Mouse (Mus musculus): ENCODE results near the gene Psors1c2. TPM values are rescaled to one million over a fixed set of nuclear protein-coding genes. Genes with fewer than 3 reads are reported as not detected.

Psors1c2 gene
- polyA plus RNA-seq, 1 experiment, result not detected

- TF ChIP-seq POLR2A (IDR thresholded peaks at IDR 0.05; ENCODE audit: insufficient read depth, low read depth, low read length) (no peak), CTCF (IDR thresholded peaks at IDR 0.05; ENCODE audit: insufficient read depth, low read depth, low read length) (no peak)
- peak overlapping the region; percentile 86 for H3K27ac ChIP-seq (ENCODE audit: insufficient read depth, low read depth, low read length)
- WGBS, result 94% methylated on average over 4 of the region's 4 CpGs
- H3K4me1 ChIP-seq (ENCODE audit: control insufficient read depth, insufficient read depth, low read length), result peaks cover 29% of the 10 kb centered on the region
- H3K4me3 ChIP-seq (ENCODE audit: insufficient read depth, low read depth, low read length), result no peak overlapping the region
Measured at GRCm38 (mm10) chr17:35550143-35550494, 17.1 kb downstream of the Psors1c2 start.

- H3K27ac ChIP-seq (ENCODE audit: insufficient read depth, low read depth, low read length), result no peak overlapping the region; the same call in 1 of the 2 replicates
- TF ChIP-seq CTCF (IDR thresholded peaks at IDR 0.05; ENCODE audit: insufficient read depth, low read depth, low read length) (no peak), POLR2A (IDR thresholded peaks at IDR 0.05; ENCODE audit: insufficient read depth, low read depth, low read length) (no peak)
Measured at GRCm38 (mm10) chr17:35550871-35551270, 17.9 kb downstream of the Psors1c2 start.

GRCm38 (mm10) chr17:35551881-35552414 lies 18.9 kb downstream of the Psors1c2 start, which contains the start of gene Cdsn:
TSS of gene Cdsn (plus strand) at chr17:35552128.
- TF ChIP-seq CTCF (IDR thresholded peaks at IDR 0.05; ENCODE audit: insufficient read depth, low read depth, low read length) (no peak), POLR2A (IDR thresholded peaks at IDR 0.05; ENCODE audit: insufficient read depth, low read depth, low read length) (no peak)

More at GRCm38 (mm10) chr17:35550871-35551270, 17.9 kb downstream of the Psors1c2 start:
- Histone ChIP-seq H3K4me1 (ENCODE audit: control insufficient read depth, insufficient read depth, low read length) (peaks cover 29% of the 10 kb centered on the region), H3K4me3 (ENCODE audit: insufficient read depth, low read depth, low read length) (no peak overlapping the region)
- WGBS, result 71% methylated on average over 8 of the region's 8 CpGs

GRCm38 (mm10) chr17:35554321-35554720 lies 21.3 kb downstream of the Psors1c2 start:
- Histone ChIP-seq H3K27ac (ENCODE audit: insufficient read depth, low read depth, low read length) (no peak overlapping the region), H3K4me3 (ENCODE audit: insufficient read depth, low read depth, low read length) (no peak overlapping the region), H3K4me1 (ENCODE audit: control insufficient read depth, insufficient read depth, low read length) (peaks cover 31% of the 10 kb centered on the region)
- 85% methylated on average over 5 of the region's 5 CpGs for WGBS
- TF ChIP-seq CTCF (IDR thresholded peaks at IDR 0.05; ENCODE audit: insufficient read depth, low read depth, low read length) (no peak), POLR2A (IDR thresholded peaks at IDR 0.05; ENCODE audit: insufficient read depth, low read depth, low read length) (no peak)

More at GRCm38 (mm10) chr17:35551881-35552414, 18.9 kb downstream of the Psors1c2 start, which contains the start of gene Cdsn:
- H3K4me3 ChIP-seq (ENCODE audit: insufficient read depth, low read depth, low read length), result no peak within 1 kb of the TSS
- H3K4me1 ChIP-seq (ENCODE audit: control insufficient read depth, insufficient read depth, low read length), result peaks cover 29% of the 10 kb centered on the region
- no peak within 1 kb of the TSS; the same call in 1 of the 2 replicates for H3K27ac ChIP-seq (ENCODE audit: insufficient read depth, low read depth, low read length)
- WGBS, result 74% methylated on average over 10 of the region's 10 CpGs

DNA sequence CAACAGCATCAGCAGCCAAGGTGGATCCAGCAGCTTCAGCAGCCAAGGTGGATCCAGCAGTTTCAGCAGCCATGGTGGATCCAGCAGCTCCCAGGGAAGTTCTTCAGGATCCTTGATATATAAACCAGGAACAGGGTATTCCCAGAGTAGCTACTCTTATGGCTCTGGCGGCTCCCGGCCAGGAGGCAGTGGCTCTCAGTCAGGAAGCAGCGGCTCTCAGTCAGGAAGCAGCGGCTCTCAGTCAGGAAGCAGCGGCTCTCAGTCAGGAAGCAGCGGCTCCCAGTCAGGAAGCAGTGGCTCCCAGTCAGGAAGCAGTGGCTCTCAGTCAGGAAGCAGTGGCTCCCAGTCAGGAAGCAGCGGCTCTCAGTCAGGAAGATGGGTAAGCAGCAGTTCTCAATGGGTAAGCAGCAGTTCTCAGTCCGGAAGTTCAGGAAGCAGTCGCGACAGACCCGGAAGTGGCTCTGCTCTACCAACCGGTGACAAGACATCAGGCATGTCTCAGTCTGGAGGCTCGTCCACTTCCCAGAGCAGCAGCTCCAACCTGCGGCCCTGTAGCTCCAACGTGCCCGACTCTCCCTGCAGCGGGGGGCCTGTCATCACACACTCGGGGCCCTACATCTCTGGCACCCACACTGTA lies 21.9 kb downstream of the Psors1c2 start:
- Histone ChIP-seq H3K4me1 (ENCODE audit: control insufficient read depth, insufficient read depth, low read length) (peaks cover 25% of the 10 kb centered on the region), H3K27ac (ENCODE audit: insufficient read depth, low read depth, low read length) (no peak overlapping the region), H3K4me3 (ENCODE audit: insufficient read depth, low read depth, low read length) (no peak overlapping the region)
- 94% methylated on average over 18 of the region's 18 CpGs for whole genome bisulfite sequencing
- no peak for TF ChIP-seq CTCF (IDR thresholded peaks at IDR 0.05; ENCODE audit: insufficient read depth, low read depth, low read length)
- no peak for TF ChIP-seq POLR2A (IDR thresholded peaks at IDR 0.05; ENCODE audit: insufficient read depth, low read depth, low read length)

DNA sequence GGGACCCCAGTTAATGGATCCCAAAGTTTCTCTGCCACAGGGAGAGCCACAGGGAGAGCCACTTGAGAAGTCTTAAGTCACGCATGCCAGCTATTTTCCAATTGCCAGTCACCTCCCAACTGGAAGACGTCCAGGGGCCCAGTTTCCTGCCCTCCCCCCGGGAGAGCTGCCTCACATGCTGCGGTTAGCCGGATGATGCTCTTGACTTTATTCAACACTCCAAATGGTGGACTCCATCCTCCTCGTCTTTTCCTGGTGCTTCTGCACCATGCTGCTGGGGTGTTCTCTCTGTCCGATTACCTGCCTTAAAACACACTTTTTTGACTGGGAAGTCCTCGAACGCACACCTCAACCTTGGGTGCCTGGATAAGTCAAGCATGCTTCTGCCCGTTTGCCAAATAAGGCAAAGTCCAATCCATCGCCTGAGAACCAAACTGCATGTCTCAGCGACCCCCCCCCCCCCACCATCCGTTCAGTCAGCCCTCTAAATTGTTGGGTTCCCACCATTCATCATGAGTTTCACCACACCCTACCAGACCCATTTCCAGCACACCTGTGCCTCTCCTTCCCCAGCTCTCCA lies 23.3 kb downstream of the Psors1c2 start:
- 85% methylated on average over 13 of the region's 13 CpGs for WGBS

GRCm38 (mm10) chr17:35556812-35557211 lies 23.8 kb downstream of the Psors1c2 start:
- TF ChIP-seq CTCF (IDR thresholded peaks at IDR 0.05; ENCODE audit: insufficient read depth, low read depth, low read length) (no peak), POLR2A (IDR thresholded peaks at IDR 0.05; ENCODE audit: insufficient read depth, low read depth, low read length) (no peak)
- WGBS, result 23% methylated on average over 5 of the region's 5 CpGs
- no peak overlapping the region for H3K4me3 ChIP-seq (ENCODE audit: insufficient read depth, low read depth, low read length)
- no peak overlapping the region for H3K27ac ChIP-seq (ENCODE audit: insufficient read depth, low read depth, low read length)
- peaks cover 9% of the 10 kb centered on the region for H3K4me1 ChIP-seq (ENCODE audit: control insufficient read depth, insufficient read depth, low read length)

More for the DNA sequence above, 23.3 kb downstream of the Psors1c2 start:
- peaks cover 14% of the 10 kb centered on the region for H3K4me1 ChIP-seq (ENCODE audit: control insufficient read depth, insufficient read depth, low read length)
- TF ChIP-seq POLR2A (IDR thresholded peaks at IDR 0.05; ENCODE audit: insufficient read depth, low read depth, low read length), result no peak
- TF ChIP-seq CTCF (IDR thresholded peaks at IDR 0.05; ENCODE audit: insufficient read depth, low read depth, low read length), result no peak
- no peak overlapping the region for H3K27ac ChIP-seq (ENCODE audit: insufficient read depth, low read depth, low read length)
- H3K4me3 ChIP-seq (ENCODE audit: insufficient read depth, low read depth, low read length), result no peak overlapping the region

GRCm38 (mm10) chr17:35557351-35557750 lies 24.4 kb downstream of the Psors1c2 start:
- Histone ChIP-seq H3K4me3 (ENCODE audit: insufficient read depth, low read depth, low read length) (no peak overlapping the region), H3K4me1 (ENCODE audit: control insufficient read depth, insufficient read depth, low read length) (peaks cover 6% of the 10 kb centered on the region), H3K27ac (ENCODE audit: insufficient read depth, low read depth, low read length) (no peak overlapping the region)
- 60% methylated on average over 9 of the region's 9 CpGs for WGBS
- no peak for TF ChIP-seq POLR2A (IDR thresholded peaks at IDR 0.05; ENCODE audit: insufficient read depth, low read depth, low read length)

GRCm38 (mm10) chr17:35558216-35558615 lies 25.2 kb downstream of the Psors1c2 start:
- peaks cover 6% of the 10 kb centered on the region for H3K4me1 ChIP-seq (ENCODE audit: control insufficient read depth, insufficient read depth, low read length)
- 73% methylated on average over 8 of the region's 8 CpGs for WGBS
- no peak for TF ChIP-seq POLR2A (IDR thresholded peaks at IDR 0.05; ENCODE audit: insufficient read depth, low read depth, low read length)
- TF ChIP-seq CTCF (IDR thresholded peaks at IDR 0.05; ENCODE audit: insufficient read depth, low read depth, low read length), result no peak
- H3K4me3 ChIP-seq (ENCODE audit: insufficient read depth, low read depth, low read length), result no peak overlapping the region
- no peak overlapping the region for H3K27ac ChIP-seq (ENCODE audit: insufficient read depth, low read depth, low read length)

All from olfactory bulb, adult 2 months (tissue).